Mouse (Mus musculus) natural killer cell, adult 2 months (primary cell): ENCODE data around the gene Mysm1.

Experiments
- DNase-seq, 2 experiments: peaks; one replicate each; pipeline ENCODE4 v3.0.0; 2022; ENCODE audit warnings: low spot score in 2 of 2

The Mysm1 gene

DNA sequence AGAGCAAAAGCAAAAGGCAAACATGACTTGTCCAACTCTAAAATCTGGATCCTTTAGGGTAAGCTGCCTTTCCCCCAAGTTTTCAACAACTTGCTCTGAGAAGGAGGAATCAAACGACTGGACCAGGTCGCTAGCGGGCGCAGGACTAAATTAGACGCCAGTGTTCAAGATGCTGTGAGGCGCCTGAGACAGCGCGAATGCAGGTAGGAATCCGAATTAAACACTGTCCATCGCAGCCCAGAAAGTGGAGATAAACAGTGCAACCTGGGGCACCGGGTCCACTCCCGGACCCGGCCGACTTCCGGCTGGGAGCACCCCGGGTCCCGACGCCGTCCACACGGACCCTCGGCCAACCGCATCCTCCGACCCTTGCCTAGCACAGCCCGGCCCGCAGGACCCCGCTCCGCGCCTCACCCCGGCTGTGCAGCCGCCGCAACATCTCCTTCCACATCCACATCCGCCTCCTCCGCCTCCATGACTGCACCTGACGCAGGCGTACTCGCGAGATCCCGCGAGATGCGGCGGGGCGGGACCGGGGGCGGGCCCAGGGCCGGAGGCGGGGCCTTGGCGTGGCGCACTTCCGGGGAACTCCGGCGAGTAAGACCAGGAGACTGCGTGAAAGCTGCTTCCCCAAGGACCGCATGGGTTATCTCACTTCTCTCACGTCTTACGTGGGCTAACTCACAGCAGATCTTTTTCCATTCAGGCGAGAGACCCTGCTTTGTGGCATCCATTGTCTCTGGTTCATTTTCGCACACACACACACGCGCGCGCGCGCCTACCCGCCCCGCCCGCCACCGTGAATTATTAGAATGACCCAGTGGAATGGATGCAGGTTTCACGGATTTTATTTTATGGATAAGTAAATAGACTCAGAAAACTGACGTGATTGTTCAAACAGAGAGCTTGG lies at the start of gene Mysm1:
TSS of gene Mysm1 (minus strand) at position 511 of the 910 bp plus-strand sequence.
- peak; percentile 93 to 96 for DNase-seq

DNA sequence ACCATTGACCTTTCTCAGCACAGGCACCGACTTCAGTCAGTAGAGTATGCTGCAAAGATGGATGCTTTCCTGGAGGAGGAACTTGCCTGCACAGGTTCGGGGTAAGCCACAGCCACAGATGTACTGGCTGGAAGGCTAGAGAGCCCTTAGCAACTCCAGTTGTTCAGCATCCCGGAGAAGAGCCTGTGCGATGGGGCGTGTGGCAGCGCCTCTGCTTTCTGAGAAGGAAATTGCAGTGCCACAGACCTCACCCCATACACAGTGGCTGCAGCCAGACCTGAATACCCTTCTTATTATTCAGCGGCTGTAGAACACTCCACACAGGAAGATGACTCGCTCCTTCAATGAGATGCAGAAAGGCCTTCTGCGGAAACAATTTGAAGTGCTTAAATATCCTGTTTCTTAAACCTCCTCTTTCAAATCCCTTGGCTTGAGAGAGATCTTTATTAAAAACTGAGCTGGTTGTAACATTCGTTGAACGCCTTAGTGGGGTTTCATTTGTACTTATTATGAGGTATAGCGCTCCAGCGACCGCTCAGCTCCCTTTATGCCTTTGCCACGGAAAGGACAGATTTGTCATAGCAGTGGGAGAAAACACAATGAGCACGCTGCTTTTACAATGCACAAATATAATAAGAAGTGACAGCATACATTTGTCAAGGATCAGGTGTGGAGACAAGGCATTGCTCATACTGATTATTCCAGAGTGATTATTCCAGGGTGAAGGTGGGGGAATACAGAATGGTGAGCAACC lies 47.1 kb upstream of the Mysm1 start:
- no peak for DNase-seq

DNA sequence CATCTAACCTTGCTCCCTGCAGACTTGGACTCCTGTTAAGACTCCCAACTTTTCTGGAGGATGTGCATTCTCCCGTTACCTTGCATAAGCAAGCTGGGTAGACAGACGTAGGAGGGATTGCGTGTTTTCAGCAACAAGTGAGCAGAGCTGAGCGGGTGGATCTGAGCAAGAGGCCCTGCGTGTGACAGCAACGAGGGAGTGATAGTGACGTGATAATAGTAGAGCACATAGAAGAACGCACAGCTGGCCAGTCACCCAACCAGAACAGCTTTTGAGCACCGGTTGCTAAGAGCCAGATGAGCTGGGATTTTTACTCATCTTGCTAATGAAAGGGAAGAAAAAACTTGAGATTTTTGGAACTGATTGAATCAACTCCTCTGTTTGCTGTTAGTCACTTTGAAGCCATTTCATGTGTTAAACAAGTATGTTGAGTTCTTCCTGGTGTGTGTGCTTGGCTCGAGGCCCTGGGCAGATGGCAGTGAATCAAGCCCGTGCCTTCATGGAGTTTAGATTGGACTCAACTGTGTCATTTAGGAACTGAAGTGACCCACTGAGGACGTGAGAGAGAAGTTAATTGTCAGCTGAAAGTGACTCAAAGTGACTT lies 44.6 kb upstream of the Mysm1 start:
- no peak for DNase-seq

DNA sequence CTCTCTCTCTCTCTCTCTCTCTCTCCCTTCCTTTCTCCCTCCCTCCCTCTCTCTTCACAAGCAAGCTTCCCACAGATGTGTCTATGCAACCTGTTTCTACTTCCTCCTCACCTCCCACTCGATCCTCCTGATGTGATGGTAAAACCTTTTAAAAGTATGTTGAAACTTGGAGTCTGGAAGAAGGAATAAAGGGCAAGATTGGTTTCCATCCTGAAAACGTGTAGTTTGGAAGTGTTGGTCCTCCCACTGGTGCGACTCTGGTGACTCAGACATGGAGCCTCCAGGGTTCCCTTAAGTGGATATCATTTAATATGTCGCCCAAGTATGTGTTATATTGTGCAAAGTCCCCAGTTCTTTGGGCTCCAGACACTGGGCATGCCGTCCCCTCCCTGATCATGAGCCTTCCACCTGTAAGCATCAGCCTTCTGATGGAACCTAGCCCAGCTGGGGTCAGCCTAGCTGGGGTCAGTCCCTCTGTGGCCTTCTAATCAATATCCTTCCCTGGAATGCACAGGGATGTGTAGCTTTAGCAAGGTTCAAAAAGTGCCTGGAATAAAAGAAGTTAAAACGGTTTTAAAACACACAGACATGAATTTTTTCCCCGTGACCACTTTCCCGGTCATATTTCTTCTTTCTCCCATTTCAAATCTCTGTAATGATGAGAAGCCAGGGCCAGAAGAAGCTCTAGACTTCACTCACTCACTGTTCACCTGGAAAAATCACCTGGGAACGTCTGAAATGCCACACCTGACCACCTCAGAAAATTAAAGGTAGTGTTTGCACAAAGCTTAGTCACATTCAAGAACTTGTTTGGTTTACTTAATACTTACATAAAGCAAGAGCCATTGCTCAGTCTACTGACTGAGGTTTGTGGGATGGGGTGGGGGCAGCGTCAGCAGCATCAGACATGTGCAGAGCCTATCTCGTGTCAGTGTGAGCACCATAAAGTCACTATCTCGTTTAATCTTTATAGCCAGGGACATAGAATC lies 43.0 kb upstream of the Mysm1 start:
- DNase-seq = no peak

DNA sequence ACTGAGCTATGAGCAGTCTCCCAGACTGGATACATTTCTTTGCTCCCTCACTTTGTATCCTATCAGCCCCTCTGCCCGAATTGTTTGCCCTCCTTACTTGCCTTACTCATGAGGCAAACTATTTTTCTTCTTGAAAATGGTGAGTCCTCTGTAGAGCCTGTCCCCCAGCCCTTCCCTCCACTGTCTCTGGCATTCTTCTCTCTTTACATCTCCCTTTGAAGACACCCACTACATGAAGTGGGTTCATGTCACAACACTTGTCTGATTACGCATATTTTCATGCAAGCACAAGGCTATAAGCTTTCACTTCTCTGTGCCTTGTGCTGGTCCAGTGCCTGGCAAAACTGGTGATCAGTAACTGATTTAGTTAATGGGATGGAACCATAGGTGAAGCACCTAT lies 41.3 kb upstream of the Mysm1 start:
- no peak for DNase-seq

DNA sequence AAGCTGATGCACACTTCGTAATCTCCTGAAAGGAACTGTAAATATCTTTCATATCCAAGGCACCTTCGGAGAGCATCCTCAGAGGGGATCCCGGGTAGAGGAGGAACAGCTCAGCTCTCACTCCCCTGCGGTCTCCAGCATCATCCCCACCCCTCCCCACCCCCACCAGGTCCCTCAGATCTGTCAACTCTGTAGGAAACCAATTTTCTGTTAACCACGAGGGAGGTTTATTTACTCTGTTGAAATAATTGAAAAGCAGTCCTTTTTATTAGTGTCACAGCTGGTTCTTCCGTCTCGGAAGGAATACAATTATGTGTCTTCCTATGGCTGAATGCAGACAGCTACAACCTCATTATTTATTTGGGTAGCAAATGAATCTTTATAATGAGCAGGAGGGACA lies 39.3 kb upstream of the Mysm1 start:
- no peak for DNase-seq

DNA sequence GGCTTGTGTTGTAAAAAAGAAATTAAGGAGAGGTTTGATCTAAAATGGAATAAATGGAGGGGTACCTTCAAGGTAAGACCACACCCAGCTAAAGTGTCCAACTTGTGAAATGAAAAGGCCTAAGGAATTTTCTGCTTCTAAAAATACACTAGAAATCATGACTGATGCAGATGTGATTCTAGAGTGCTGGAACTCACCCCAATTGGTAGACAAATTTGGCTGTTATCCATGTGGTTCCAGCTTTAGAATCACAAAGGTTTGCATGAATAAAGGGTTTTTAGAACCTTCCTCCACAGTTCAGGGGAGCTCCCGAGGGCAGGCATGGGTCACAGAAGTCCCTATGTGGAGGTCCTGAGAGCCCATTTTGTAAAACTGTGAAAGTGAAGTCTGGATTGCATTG lies 33.8 kb upstream of the Mysm1 start:
- no peak for DNase-seq

DNA sequence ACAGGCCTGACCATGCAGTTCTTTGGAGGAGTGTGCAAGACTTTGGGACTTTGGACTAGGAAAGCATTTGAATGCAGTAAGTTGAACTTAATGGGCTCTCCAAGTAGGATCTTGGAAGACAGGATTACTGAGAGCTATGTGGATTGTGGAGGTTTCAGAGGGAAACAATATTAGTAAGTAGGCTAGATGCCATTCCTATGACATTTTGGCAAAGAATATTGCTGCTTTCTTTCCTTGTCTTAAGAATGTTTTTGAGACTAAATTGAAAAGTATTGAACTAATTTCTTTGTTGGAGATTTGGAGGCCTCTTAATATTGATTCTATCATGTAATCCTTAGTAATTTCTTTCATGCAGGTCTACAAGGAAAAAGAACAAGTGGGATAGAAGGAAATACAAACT lies 33.4 kb upstream of the Mysm1 start:
- no peak for DNase-seq

DNA sequence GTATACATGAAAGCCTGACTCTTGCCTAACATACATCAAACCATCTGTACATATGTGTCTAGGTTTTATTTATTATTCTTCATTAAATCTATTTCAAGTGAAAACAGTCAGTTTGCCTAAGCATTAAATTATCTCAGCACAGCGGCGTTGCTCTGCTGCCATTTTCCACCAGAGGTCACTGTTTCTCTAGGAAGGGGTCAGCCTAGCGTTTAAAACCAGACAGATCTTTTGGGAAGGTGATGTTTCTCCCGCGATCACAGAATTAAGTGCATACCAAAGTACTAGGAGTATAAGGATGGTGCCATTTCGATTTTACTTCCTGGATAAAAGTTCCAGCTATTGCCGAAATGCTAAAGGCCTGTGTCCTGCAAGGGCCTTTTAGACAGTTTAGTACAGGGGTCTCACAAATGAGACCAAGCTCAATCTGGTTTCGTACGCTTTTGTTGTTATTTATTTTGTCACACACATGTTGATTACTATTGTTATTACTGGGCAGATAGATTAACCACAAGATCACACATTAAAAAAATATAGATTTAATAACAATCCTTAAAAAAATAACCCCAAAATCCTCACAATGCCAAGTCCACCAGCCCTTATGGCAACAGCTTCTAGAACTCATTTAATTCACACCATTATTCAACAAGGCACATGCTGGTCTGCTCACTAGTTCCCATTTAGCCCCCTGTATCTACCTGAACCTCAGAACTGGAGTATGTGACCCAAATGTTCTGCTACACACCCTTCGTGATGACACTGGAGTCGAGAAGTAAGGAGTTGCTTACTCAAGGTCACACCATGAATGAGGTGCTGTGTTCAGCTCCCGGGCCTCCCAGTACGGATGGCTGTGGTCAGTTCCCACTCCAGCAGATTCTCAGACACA lies 29.5 kb upstream of the Mysm1 start:
- DNase-seq = peak; percentile 30 to 57

DNA sequence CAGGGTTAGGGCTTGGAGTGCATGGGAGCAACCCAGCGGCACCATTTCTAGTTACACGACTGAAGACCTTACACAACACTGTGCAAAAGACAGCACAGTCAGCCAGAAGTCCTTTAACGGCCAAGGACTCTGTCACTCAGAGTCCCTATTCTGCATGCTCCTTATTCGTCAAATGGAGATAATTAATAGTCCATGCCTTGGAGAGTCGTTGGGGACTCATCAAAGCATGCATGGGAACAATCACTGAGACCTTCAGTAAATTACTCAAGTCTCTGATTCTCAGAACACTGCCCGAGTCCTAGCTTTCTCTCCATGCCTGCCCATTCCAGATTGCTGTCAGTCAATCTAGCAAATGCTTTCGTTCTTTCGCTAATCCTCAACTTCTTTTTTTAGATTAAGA lies 28.9 kb upstream of the Mysm1 start:
- DNase-seq = no peak

DNA sequence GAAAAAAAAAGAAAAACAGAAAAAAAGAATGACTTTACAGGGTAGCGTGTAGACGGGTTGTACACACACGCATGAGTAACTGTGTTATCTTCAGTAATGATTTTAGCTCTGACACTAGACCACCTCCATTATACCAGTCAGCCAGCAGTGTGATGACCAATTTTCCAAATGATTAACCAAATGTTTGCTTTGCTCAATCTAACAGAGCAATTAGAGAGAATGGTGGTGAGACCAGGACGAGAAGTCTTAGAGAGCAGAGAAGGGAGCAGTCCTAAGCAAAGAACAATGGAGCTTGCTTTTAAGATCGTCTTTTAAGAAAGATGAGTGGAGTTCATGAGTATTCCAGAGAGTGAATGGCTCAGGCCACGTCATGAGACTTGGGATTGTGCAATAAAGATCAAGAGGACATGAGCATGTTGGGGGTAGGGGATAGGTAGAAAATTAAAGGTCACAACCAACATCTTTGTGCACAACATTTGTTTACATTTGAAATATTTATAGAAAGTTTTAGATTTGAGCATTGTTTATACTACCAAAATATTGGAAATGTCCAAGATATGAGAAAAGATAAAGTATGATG lies 26.4 kb upstream of the Mysm1 start:
- DNase-seq = no peak

DNA sequence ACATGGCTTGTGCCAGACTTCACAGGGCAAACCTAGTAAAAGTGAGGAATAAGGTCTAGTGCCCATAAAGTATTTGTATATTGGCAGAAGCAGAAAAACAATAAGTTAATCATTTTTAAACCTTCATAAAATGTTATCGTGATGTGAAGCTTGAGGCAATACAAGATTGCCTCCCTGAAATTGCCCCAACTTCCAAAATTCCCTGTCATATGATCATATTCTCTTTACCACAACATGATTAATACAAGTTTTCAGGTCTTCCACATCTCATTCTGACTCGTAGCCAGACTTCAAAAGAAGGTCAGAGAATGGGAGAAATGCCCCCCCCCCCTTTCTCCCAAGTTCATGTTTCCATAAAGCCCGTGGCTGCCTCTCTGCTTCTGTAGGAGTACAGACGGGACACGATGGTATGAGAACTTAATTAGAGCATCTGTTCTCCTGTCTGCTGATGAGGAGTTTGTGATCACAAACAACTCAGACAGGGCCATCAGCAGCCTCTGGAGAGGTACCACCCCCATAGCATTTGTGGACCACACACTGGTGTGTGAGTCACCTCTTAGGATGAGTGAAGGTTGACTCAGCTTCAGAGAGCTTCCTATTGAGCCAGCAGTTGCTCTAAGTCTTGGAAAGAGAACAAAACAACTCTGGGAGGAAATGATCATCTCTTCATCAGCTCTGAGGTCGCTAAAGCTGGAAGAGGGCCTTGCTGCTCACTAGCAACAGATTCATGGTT lies 22.3 kb upstream of the Mysm1 start:
- DNase-seq = no peak

DNA sequence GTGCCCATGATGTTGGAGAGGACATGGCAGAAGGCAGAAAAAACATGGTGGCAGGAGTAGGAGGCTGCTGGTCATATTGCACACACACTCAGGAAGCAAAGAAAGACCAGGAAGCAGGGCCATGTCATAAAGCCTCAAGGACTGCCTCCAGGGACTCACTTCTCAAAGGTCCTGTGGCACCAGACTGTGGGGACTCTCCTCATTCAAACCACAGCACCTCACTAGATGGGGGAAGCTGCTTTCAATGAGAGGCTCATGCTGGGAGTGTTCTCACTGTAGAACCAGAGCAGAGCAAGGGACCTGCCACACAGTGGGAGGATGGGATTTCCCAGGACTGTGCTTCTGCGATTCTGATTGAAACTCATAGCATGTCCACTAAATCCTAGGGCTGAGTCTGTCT lies 21.2 kb upstream of the Mysm1 start:
- no peak for DNase-seq

DNA sequence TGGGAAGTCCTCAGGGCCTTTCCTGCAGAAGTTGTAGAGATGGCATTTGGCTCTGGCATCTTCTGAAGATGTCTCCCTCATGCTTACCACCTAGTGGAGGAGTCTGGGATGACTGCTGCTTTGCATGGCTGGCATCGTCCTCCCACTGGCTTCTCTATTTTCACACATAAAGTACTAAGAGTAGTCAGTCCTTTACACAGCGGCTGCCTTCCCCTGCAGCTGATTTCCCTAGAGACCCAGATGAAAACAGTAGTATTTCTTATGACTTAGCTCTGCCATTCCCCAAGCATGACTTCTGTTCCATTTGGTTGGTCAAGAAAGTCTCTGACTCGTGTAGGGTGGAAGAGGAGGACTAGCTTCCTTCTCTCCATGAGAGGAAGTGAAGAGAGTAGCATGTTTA lies 20.3 kb upstream of the Mysm1 start:
- DNase-seq = peak in 1 of 2 experiments; percentile 63

DNA sequence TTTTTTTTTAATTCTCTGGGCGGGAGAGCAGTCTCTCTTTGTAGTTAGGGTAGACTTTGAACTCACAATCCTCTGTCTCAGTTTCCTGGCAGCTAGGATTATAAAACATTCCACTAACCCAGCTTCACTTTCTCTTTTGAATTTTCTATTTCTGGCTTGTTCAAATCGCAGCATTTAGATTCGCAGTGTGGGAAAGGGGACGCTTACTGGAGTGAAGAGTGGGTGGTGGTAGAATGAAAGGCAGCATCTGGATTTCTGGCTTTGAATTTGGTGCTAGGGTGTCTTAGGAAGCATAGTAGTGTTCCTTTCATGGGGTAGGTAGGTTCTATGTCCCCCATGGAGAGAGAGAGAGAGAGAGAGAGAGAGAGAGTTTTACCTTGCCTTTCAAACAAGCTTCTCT lies 17.0 kb upstream of the Mysm1 start:
- DNase-seq = no peak

DNA sequence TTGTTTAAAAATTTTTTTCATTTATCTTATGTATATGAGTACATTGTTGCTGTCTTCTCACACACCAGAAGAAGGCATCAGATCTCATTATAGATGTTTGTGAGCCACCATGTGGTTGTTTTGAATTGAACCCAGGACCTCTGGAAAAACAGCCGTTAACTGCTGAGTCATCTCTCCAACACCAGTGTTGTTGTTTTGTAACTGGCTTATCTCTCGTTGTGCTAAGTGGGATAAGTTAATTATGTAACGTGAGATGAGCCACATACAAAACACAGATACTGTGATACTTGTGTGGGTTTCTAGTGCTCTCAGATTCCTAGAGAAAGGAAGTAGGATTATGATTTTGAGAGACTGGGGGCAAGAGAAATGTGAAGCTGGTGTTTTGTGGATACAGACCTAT lies 11.3 kb upstream of the Mysm1 start:
- no peak for DNase-seq

DNA sequence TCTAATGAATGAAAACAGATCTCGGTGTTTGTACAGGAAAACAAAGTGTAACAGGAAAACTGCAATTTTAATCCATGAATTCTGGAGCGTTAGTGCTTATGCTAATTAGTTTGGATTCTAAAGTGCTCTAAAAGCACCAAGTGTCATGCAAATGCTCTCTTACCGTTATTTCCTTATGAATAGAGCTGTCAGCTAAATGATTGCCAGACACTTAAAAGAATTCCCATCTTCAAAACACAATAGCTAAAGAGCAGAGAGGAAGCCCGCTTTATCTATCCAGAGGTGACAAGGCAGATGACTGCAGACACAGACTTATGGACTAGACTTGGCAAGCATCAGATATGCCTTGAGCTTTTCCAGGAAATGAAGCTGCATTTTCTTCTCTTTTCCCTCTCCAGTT lies 8.8 kb upstream of the Mysm1 start:
- no peak for DNase-seq

DNA sequence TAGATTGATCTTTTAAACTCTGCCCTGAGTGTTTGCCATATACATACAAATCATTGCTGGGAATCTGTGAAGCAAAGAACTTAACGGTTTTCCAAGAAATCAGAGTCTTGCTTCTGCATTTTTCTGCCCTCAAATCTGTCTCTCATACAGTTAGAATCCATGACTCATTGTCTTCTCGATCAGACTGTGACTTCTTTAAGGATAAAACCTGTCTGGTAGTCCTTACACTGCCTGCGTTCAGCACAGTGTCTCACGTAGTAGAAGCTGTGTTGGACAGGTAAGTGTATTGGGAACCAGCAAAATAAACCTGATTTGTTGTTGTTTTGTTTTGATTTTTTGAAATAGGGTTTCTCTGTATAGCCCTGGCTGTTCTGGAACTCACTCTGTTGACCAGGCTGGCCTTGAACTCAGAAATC lies 608 bp upstream of the Mysm1 start:
- no peak for DNase-seq

DNA sequence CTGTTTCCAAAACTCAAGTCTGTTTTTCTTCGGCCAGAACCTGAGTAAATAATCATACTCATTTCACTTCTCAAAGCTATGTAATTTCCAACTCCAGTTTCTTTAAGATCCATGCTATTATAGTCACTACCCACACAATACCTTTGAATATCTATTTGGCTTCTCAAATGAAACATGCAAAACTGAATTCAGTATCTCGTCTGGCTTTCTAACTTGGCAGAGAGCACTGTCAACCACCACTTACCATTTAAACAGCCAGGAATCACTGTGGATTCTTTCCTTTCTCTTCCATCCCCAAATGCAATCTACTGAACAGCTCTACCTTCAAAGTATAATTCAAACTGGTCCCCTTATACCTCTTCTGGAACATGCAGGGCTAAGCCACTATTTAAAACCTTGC lies 5.6 kb downstream of the Mysm1 start:
- no peak for DNase-seq
